Mouse (Mus musculus) MN1 (cell line): Measurements from ENCODE around the gene Ube2v1.
A peak's percentile ranks its signal among the peaks of the same experiment; 100 is the strongest.

ENCODE experiments used
- DNase-seq: peaks from one replicate; pipeline ENCODE4 v3.0.0-alpha.2; 2016; ENCODE audit warnings: low spot score

Ube2v1 gene

GRCm38 (mm10) chr2:167562101-167562500, 69.8 kb downstream of the Ube2v1 start:
- DNase-seq: peak; percentile 88

GRCm38 (mm10) chr2:167559413-167559812, 72.5 kb downstream of the Ube2v1 start:
- DNase-seq: no peak
